Mouse (Mus musculus): Measurements from ENCODE around the gene Mamstr.
A peak's percentile ranks its signal among the peaks of the same experiment; 100 is the strongest.
"Not testable (repeated sequence)": the region's sequence is repeated elsewhere in the genome, so short reads cannot be mapped to it uniquely, and the experiment has no call there.

Gene Mamstr

DNA sequence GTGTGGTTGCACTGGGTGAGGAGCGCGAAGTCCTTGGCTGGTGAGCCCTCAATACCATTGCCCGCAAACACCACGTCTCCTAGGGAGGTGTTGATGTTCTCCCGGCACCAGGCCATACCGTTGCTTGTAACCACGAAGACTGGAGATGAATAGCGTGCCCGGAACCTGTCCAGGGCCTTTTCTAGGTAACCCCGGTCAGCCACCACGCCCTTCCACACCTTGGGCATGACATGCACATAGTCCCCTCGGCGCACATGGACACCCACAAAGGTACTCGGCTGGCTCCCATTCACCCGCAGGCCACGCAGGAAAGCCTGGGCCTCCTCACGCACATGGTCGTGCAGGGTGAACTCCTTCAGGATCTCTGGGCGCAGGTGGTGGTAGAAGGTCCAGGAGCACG is 10.7 kb downstream of the Mamstr start:
- not testable (repeated sequence) for DNase-seq (ENCODE audit: low spot score)

DNA sequence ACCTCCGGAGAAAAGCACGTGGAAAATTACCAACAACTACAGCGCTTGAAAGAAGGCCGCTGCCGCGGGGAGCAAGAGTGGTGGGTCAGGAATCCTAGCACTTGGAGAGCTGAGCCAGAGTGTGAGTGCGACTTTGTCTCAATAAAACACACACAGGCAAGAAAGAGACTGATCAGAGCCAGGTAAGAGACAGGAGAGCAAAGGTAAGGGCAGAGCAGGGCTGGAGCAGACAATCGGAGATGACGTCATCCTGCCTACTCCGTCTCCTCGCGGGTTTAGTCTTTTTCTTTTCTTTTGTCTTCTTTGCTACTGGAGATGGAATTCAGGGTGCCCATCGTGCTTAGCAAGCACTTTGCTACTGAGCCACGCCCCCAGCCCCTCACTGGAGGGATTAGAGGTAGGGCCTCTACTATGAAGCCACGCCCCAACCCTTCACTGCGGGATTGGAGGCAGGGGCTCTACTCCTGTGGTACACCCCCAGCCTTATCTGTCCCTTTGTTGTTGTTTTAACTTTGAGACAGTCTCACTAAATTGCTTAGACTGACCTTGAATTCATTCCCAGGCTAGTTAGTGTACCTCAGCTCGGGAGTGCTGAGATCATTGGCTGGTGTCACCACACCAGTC is 14.8 kb downstream of the Mamstr start:
- DNase-seq (ENCODE audit: low spot score) = no peak

DNA sequence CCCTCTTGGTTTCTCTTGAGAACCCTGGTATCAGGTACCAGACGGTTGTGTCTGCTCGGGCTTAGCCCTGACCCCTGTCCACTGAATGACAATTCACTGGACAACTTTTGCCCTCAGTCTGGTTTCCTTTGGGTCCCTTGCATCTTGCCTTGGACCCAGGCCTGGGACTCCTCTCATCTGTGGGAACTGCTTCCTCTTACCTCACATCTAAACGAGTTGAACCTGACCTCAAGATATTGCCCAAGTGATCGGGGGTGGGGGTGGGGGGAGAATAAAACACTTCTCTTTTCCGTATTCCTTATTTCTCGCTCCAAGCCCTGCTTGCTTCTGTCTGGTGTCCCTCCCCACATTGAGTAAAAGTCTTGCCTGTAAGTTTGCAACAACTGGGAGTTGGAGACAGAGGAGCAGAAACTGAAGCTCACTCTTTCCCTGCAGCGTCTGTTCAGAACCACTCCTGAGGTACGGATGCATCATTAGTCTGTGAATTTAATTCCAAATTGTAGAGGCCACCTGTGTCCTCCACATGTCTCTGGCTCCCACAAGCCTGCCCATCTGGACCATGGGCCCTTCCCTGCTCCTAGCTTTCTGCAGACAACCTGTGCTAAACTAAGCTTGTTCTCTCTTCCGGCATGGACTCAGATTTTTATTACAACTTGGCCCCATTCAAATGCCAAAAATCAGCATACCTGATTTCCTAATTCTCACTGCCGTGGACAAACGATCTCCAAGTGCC is 21.1 kb downstream of the Mamstr start:
- DNase-seq (ENCODE audit: low spot score) = no peak

DNA sequence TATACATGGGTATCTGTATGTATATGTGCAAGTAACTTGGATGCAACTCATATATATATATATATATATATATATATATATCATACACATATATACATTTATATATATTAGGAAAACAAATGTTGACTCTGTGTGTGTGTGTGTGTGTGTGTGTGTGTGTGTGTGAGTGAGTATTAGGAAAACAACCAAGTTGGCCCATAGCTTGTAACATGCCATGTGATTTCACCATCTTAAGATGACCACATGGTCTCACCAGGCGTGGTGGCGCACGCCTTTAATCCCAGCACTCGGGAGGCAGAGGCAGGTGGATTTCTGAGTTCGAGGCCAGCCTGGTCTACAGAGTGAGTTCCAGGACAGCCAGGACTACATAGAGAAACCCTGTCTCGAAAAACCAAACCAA is 21.9 kb downstream of the Mamstr start:
- DNase-seq (ENCODE audit: low spot score) = not testable (repeated sequence)

DNA sequence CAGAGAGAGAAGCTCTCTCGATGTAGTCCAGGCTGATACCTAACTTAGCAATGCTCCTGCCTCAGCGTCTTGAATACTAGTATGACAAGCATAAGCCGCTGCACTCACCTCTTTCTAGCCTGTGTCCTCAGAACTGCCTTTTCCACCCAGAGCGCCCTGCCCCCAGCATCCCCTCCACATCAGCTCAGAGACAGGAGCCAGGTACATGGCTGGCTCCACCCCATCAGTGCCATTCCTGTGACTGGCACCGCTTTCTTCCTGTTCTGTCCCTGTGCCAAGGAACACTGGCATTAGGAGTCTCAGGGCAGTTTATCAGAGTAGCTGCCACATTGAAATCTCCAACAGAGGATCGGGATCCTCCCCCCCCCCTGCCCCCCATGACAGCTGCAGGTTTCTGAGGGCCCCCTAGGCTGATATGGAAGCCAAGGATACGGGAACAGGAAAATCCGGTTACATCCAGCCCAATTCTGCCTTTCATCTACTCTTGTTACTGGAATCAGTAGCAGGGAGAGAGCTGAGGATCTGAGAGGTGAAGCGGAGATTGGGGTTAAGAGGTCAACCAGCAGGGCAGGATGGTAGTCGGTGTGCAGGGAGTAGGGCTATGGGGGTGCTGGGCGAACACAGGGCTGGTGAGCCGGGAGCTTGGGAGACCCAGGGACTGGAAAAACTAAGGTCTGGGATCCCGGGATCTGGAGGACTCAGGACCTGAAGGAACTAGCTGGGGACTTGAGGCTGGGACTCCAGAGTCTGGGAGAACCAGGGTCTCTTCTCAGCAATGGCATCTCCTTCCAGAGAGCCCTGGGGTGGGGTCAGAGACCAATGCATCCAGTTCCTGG is 25.7 kb downstream of the Mamstr start:
- no peak for DNase-seq (ENCODE audit: low spot score)

DNA sequence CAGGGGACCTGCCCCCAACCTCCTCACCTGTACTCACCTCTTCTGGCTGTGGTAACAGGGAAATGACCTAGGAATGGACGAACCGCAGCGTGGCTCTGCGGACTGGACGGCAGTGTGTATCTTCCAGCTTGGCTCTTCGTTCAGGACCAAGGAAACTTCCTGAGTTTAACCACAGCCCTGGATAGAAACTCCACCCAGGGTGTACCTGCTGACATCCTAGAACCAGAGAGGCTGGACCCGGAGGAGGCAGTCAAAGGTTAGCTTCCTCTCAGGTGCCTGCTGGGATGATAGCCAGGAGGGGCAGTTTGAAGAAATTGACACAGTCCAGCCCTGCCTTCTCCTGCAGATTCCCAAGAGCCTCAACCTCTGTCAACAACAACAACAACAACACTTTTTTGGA is 26.4 kb downstream of the Mamstr start, which contains the start of gene Fut2:
Gene Fut2, minus strand, starts transcription at position 234 of the 400 bp plus-strand sequence.
- no peak for DNase-seq (ENCODE audit: low spot score)

DNA sequence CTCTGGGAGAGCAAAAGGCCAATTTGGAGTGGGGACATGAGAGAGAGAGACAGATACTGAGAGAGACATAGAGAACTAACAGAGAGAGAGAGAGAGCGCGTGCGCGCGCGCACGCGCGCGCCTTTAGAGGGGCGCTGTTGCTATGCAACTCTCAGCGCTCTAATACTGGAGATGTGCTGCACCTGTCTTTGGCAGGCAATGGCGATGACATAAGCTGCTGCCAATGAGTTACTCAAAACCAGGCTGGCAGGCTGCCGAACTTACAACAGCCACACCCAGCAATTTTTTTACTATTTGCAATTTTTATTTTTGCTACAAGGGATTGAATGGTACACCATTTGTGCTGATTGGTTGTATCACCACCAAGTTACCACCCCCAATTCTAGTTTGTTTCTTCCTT is 28.0 kb downstream of the Mamstr start:
- no peak for DNase-seq (ENCODE audit: low spot score)

DNA sequence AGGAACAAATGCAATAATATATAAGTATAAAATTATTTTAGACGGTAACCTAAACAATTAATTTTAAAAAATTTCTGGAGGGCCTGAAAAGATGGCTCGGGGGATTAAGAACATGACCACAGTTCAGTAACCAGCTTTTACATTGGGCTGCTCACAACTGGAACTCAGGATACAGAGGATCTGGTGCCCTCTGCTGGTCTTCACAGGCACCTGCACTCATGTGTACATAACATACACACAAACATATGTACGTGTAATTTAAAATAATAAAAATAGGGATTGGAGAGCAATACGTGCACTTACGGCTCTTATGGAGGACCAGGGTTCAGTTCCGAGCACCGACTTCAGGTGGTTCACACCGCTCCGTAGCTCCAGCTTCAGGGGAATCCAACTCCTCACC is 29.1 kb downstream of the Mamstr start:
- DNase-seq (ENCODE audit: low spot score) = no peak

DNA sequence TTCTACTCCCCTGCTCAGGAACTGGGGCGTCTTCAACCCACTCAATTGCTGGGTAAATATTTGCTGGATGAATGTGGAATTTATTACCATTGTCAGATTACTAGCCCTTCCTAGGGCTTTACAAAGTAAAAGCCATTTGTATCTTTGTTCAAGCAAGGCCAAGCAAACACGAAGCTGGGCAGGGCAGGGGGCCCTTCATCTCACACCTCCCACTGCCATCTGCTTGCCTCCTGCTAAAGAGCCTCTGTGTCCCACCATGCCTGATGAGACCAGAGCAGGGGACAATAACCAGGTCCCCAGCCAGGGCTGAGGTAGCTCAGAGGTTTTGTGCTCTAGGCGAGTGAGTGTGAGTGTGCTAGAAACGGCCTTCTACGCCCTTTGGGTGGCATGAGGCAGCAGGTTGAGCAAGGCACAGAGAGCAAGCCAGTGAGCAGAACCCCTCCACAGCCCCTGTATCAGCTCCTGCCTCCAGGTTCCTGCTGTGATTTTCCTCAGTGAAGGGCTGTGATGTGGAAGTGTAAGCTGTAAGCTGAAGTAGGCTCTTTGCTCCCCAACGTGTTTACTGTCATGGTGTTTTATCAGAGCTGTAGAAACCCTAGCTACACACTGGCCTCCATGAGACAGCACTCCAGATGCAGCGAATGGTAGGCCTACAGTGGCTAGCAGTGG is 38.0 kb downstream of the Mamstr start:
- DNase-seq (ENCODE audit: low spot score) = no peak

DNA sequence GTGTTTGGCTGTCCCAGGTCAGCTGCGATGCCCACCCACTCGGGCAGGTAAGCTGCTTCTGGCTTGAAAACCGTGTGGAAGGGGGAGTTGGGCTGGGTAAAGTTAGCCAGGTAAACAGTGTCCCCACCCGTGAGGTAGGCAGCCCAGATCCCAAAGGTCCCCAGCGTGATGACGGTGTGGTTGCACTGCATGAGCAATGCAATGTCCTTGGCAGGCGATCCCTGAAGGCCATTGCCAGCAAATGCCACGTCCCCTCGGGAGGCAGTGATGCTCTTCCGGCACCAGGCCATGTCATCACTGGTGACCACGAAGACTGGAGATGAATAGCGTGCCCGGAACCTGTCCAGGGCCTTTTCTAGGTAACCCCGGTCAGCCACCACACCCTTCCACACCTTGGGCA is 38.7 kb downstream of the Mamstr start:
- no peak for DNase-seq (ENCODE audit: low spot score)

DNA sequence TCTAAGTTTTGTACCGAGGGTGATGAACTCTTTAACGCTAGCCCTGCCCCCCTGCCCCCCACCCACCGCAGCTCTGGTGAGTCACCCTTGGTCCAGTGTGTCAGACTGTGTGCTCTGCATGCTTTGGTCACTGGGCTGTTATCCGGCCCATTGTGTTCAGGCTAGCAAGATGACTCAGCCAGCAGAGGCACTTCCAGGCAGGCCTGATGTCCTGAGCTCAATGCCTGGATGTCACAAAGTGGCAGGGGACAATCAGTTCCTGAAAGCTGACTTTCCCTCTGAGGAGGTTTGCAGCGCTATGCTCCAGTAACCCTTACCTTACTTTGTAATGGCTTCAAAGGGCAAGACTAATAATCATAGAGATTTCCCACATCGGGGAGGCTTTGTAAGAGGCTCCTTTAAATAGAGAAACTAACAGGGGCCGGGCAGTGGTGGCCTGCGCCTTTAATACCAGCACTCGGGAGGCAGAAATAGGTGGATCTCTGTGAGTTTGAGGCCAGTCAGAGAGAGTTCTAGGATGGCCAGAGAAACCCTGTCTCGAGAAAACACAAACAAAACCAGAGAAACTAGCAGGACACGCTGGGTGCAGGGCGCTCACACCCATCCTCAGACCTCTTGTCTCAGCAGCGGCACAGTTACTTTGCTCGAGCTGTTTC is 40.3 kb downstream of the Mamstr start:
- DNase-seq (ENCODE audit: low spot score) = no peak

DNA sequence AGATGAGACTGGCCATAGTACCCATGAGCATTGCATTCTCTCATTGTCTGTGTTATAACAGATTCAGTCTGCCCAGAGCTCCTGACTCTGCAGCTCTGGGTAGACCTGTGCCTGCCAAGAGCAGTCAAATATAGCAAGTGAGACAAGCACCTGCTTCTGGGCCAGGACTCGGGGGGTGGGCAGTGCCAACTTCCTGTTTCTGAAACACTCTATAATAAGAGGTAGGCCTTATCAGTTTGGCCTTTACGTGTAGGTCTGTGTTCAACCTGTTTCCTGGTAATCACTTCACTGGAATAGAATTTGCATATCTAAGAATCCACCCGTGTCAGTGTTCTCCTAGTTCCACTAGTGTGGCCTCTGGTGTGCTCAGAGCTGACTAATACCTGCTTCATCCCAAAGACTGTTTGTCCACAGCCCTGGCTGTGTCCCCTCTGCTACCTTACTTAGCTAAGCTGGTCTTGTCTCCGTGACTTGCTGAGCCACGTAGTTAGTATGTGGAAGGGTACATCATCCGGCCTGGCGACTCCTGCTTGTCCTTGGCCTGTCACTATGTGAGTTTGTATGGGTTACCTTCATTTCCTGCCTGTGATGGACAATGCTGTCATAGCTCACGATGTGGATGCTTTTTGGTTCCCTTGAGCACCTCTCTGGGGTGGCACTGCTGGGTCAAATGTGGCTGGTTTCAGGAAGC is 41.4 kb downstream of the Mamstr start:
- DNase-seq (ENCODE audit: low spot score) = no peak

DNA sequence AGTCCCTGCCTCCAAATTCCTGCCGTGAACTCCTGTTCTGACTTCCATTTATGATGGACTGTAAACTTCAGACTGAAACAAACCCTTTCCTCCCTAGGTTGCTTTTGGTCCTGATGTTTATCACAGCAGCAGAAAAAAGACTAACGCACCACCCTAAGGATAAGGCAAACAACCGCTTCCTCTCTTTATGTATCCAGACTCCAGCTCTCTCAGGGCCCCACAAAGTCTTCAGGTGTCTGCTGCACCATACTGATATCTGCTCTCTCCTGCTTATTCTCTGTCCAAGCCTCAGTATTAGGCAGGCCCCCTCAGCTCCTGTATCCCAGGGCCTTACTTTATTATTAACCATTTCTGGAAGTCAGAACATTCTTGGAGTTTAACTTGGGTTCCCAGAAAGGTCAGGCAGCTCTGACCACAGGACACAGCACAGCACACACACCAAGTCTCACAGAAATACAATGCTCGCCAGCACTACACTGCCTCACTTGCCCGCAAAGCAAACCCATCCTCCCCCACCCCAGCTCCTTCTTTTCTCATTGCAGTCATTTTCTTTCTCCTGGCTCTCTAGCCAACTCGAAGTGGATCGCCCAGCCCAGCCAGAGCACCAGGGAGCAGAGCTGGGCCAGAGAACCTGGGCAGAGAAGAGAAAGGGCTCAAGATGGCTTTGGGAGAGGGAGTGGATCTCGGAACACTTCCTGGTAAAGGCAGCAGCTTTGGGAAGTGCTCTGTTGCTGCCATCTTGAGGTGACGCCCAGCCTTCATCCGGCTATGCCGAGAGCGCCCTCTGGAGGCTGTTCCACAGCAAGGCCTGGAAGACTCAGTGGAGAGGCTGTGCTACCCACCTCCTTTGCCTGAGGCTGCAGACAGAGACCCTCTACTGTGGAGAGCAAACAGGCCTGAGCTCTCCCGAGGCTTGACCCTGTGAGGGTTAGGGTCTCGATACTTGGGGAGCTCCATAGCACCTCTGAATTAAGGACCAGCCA is 42.7 kb downstream of the Mamstr start:
- peak; percentile 81 for DNase-seq (ENCODE audit: low spot score)

DNA sequence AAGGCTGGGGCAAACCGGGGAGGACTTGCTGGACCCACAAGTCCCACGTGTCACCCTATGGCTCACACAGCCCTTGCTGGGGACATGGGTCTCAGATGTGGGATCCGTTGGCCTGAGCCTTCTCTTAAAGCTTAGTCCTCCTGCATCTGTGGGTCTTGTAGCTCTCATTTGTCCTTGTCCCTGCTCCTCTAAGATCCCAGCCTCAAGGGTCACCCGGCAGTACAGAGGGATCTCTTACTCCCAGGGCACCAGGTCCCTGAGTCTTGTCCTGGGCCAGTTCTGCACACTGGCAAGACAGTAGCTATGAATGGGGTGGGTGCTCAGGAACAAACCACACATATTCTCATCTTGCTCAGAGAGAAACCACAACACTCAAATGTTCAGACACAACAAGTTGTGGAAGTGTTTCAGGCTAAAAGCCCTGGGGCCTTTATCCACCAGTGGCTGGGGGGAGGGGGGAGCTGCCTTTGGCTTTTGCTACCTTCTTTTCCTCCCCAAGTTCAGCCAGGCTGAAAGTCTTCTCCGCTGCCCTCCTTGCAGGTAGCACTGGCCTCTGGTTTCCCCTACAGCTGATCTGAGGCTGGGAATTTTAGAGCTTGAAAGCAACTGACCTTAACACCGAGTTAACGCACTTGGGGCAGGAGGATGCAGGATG is 43.7 kb downstream of the Mamstr start, which contains the start of gene Ntn5:
Gene Ntn5, plus strand, starts transcription at position 627 of the 655 bp plus-strand sequence.
- DNase-seq (ENCODE audit: low spot score) = no peak

DNA sequence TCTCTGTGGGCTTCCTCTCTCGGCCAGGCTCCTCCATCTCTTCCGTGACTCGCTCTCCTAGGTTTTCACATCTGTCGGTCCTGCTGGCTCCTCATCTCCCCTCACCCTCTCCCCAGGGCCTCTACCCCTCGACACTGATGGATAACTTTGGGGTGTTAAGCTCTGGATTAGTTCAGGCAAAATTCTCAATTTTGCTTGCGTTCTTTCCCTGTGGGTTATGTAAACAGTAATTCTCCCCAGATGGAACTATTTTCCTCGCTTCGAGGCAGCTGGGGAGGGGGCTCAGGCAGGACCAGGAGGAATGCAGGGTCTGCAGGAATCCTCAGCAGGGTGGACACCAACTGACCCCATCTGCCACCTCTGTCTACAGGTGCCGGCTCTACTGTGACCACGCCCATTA is 46.0 kb downstream of the Mamstr start:
- no peak for DNase-seq (ENCODE audit: low spot score)

DNA sequence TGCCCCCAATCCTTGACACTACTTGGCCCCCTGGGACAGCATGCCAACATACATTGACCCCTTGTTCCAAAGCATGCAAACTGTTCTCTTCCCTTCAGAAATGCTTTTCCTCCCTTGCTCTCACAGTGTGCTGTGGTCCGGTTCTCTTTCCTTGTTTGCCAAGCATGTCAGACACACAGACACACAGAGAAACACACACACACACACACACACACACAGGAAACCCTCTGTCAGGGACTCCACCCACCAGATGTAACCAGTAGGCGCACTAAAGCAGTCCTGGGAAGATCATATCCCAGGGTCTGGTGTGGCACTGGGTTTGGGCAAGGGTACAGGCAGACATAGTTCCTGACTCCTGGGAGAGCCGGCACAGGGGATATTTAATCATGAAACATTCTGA is 47.1 kb downstream of the Mamstr start:
- no peak for DNase-seq (ENCODE audit: low spot score)

DNA sequence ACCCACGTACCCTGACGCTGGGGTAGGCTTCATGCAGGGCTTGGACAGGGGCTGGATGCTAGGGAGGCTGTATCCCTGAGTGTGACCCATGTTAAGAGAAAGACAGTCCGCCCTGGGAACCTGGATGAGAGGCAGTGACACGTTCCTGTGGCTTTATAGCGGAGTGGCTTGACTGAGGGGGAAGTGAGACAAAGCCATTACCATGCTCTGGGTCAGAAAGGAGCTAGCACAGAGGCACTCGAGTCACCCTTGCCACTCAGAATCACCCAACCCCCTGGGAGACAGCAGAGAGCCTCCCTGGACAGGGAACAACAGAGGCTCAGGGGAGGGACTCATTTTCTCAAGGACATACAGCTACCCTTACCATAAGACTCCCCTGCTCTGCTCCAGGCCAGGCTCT is 49.3 kb downstream of the Mamstr start:
- DNase-seq (ENCODE audit: low spot score) = no peak

DNA sequence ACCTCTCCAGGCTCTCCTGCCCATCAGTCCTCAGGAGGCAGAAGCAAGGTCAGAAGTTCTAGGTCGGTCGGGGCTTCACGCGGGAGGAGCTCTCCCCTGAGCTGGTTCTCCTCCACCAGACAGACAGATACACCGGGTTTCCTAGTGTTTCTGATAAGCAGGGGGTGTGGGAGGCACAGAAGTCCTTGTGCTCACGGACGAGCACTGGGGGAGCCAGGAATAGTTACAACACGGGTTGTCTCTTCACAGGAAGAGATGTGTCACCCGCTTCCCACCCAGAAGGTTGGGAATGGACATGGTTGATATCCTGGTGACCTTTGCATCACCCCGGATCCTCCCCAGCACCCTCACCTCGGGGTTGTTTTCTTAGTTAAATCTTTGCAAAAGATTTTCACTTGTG is 50.0 kb downstream of the Mamstr start:
- DNase-seq (ENCODE audit: low spot score) = no peak

DNA sequence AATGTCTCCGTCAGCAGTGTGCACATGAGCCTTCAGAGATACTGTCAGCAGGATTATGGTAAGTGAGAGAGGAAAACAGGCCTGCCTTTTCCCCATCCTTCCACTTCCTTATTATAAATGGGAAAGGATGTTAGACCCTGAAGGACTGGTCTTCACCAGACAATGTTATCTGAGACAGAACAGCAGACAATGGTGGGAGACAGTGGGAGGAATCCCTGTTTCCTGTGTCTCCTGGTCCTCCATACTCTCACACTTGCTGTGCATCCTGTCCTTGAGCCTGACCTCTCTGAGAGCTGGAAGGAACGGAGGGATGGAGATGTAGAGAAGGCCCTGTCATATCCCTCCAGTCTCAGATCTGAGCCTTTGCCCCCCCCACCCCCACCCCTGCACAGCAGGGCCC is 52.6 kb downstream of the Mamstr start:
- no peak for DNase-seq (ENCODE audit: low spot score)
